Mouse (Mus musculus) layer of hippocampus, postnatal 36 days (tissue): ENCODE measurements around the gene Tbx2. TPM values are rescaled to one million over a fixed set of nuclear protein-coding genes. Genes with fewer than 3 reads are reported as not detected.

Experiments
- DNase-seq, 2 experiments: peaks; one replicate each; pipeline ENCODE4 v3.0.0; 2022
- total RNA-seq, 2 experiments: library from RNA; stranded (reverse); gene quantifications; 2 replicates each; pipeline ENCODE4 v1.2.3; 2021

The Tbx2 gene
- 1 to 10 TPM; 1.2 to 1.4 TPM for total RNA-seq

GRCm38 (mm10) chr11:85832231-85832924 lies at the start of gene Tbx2:
Tbx2 (plus strand) TSS chr11:85832551.
- DNase-seq: no peak

- DNase-seq: no peak
Measured at GRCm38 (mm10) chr11:85786113-85786718, 46.1 kb upstream of the Tbx2 start.

GRCm38 (mm10) chr11:85789750-85790149 lies 42.6 kb upstream of the Tbx2 start:
- DNase-seq: no peak

- no peak for DNase-seq
Measured at GRCm38 (mm10) chr11:85790267-85790666, 42.1 kb upstream of the Tbx2 start.

GRCm38 (mm10) chr11:85791212-85791611 lies 41.1 kb upstream of the Tbx2 start:
- DNase-seq: no peak

GRCm38 (mm10) chr11:85792534-85793215 lies 39.7 kb upstream of the Tbx2 start:
- no peak for DNase-seq

GRCm38 (mm10) chr11:85799456-85799855 lies 32.9 kb upstream of the Tbx2 start:
- DNase-seq: no peak

- no peak for DNase-seq
Measured at GRCm38 (mm10) chr11:85799856-85800255, 32.5 kb upstream of the Tbx2 start.

GRCm38 (mm10) chr11:85800380-85800779 lies 32.0 kb upstream of the Tbx2 start:
- no peak for DNase-seq

- DNase-seq: no peak
Measured at GRCm38 (mm10) chr11:85804048-85804447, 28.3 kb upstream of the Tbx2 start.

- no peak for DNase-seq
Measured at GRCm38 (mm10) chr11:85805779-85806178, 26.6 kb upstream of the Tbx2 start.

- no peak for DNase-seq
Measured at GRCm38 (mm10) chr11:85807353-85807752, 25.0 kb upstream of the Tbx2 start.

- DNase-seq: no peak
Measured at GRCm38 (mm10) chr11:85811229-85811628, 21.1 kb upstream of the Tbx2 start.

- no peak for DNase-seq
Measured at GRCm38 (mm10) chr11:85811676-85812075, 20.7 kb upstream of the Tbx2 start.

- DNase-seq: no peak
Measured at GRCm38 (mm10) chr11:85812201-85812966, 20.0 kb upstream of the Tbx2 start.

- DNase-seq: no peak
Measured at GRCm38 (mm10) chr11:85814678-85815077, 17.7 kb upstream of the Tbx2 start.

GRCm38 (mm10) chr11:85816471-85816870 lies 15.9 kb upstream of the Tbx2 start:
- DNase-seq: no peak

GRCm38 (mm10) chr11:85818401-85818800 lies 13.9 kb upstream of the Tbx2 start:
- DNase-seq: no peak

- DNase-seq: no peak
Measured at GRCm38 (mm10) chr11:85820959-85821358, 11.4 kb upstream of the Tbx2 start.

- no peak for DNase-seq
Measured at GRCm38 (mm10) chr11:85821659-85822058, 10.7 kb upstream of the Tbx2 start.

- DNase-seq: peak in 1 of 2 experiments; percentile 57
Measured at GRCm38 (mm10) chr11:85823181-85823580, 9.2 kb upstream of the Tbx2 start.

- DNase-seq: no peak
Measured at GRCm38 (mm10) chr11:85823794-85824193, 8.6 kb upstream of the Tbx2 start.

GRCm38 (mm10) chr11:85825031-85825430 lies 7.3 kb upstream of the Tbx2 start:
- DNase-seq: no peak
